Mouse (Mus musculus) kidney, postnatal 25 days (tissue): ENCODE results near the gene Zbtb7a.
"Not testable (repeated sequence)": the region's sequence is repeated elsewhere in the genome, so short reads cannot be mapped to it uniquely, and the experiment has no call there.

ENCODE experiments used
- DNase-seq, 2 experiments: peaks; one replicate each; pipeline ENCODE4 v3.0.0; 2021; ENCODE audit warnings: mixed read lengths in 2 of 2

Gene Zbtb7a

DNA sequence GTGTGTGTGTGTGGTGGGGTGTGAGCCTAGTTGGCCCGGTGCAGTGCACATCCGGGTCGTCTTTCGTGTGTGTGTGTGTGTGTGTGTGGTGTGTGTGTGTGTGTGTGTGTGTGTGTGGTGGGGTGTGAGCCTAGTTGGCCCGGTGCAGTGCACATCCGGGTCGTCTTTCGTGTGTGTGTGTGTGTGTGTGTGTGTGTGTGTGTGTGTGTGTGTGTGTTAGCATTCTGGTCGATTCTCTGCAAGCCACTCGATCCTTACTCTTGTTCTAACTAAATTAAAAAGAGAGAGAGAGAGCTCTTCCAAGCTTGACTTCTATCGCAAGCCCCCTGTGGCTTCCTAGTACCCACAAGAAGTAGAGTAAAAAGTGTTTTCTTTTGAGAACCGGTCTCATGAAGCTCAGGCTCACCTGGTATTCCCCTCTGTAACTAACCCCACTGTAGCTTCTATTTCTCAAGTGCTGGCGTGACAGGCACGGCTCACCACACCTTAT lies 34.4 kb downstream of the Zbtb7a start:
- DNase-seq = peak; percentile 51 to 71

GRCm38 (mm10) chr10:81173132-81173531 lies 38.1 kb downstream of the Zbtb7a start:
- DNase-seq = peak; percentile 81 to 87

- peak; percentile 89 to 91 for DNase-seq
Measured at GRCm38 (mm10) chr10:81174617-81175344, 39.8 kb downstream of the Zbtb7a start.

- DNase-seq = not testable (repeated sequence)
Measured at GRCm38 (mm10) chr10:81175345-81175701, 40.3 kb downstream of the Zbtb7a start.

- DNase-seq = peak in 1 of 2 experiments; percentile 64
Measured at GRCm38 (mm10) chr10:81175936-81176465, 41.0 kb downstream of the Zbtb7a start.

- DNase-seq = peak; percentile 100
Measured at GRCm38 (mm10) chr10:81176466-81177271, 41.6 kb downstream of the Zbtb7a start, which contains the start of gene Eef2. Gene Eef2 (plus strand): TSS chr10:81176631.

- peak; percentile 65 to 76 for DNase-seq
Measured at GRCm38 (mm10) chr10:81177491-81177925, 42.5 kb downstream of the Zbtb7a start.

DNA sequence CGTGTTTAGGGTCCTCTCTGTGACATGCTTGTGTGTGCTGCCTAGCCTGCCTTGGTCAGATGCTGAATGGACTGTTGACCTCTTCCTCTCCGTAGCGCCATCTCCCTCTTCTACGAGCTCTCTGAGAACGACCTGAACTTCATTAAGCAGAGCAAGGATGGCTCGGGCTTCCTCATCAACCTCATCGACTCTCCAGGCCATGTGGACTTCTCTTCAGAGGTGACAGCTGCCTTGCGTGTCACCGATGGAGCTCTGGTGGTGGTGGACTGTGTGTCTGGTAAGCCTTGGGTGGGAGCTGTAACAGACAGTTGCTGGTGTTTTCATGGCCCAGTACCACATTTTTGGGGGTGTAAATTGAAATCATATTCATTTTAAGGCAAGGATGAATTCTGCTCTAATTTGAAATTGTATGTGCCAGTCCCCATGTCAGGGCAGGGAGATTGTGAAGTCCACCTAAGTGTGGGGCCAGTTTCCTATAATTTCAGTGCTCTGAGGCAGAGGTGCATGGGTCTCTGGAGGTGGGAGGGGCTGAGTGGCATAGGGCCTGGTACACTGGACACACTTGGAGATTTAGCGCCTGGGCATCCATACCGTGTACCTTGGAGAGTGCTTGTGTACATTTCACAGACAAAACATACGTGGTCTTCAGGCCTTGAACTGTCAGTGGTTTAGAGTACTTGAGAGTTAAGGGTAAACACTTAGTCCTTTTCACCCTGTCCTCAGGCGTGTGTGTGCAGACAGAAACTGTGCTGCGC lies 43.1 kb downstream of the Zbtb7a start:
- no peak for DNase-seq

GRCm38 (mm10) chr10:81178927-81179326 lies 43.9 kb downstream of the Zbtb7a start:
- no peak for DNase-seq

GRCm38 (mm10) chr10:81179451-81180342 lies 44.7 kb downstream of the Zbtb7a start:
- no peak for DNase-seq

DNA sequence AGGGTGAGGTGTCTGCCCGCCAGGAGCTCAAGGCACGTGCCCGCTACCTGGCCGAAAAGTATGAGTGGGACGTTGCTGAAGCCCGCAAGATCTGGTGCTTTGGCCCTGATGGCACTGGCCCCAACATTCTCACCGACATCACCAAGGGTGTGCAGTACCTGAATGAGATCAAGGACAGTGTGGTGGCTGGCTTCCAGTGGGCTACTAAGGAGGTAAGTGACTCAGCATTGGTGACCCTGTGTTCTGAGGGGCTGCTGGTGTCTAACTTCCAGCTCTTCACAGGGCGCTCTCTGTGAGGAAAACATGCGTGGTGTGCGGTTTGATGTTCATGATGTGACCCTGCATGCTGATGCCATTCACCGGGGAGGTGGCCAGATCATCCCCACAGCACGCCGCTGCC lies 45.9 kb downstream of the Zbtb7a start:
- DNase-seq = no peak

DNA sequence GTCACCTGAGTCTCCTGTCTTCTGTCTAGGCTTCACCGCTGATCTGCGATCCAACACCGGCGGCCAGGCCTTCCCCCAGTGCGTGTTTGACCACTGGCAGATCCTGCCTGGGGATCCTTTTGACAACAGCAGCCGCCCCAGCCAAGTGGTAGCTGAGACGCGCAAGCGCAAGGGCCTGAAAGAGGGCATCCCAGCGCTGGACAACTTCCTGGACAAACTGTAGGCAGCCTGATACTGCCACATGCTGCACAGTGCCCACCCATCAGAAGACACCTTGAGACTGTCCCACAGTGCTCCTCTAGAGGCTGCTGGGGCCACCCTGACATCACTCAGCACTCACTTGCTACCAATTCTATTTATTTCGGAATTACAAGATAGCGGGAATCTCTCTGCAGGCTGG lies 46.8 kb downstream of the Zbtb7a start:
- not testable (repeated sequence) for DNase-seq

DNA sequence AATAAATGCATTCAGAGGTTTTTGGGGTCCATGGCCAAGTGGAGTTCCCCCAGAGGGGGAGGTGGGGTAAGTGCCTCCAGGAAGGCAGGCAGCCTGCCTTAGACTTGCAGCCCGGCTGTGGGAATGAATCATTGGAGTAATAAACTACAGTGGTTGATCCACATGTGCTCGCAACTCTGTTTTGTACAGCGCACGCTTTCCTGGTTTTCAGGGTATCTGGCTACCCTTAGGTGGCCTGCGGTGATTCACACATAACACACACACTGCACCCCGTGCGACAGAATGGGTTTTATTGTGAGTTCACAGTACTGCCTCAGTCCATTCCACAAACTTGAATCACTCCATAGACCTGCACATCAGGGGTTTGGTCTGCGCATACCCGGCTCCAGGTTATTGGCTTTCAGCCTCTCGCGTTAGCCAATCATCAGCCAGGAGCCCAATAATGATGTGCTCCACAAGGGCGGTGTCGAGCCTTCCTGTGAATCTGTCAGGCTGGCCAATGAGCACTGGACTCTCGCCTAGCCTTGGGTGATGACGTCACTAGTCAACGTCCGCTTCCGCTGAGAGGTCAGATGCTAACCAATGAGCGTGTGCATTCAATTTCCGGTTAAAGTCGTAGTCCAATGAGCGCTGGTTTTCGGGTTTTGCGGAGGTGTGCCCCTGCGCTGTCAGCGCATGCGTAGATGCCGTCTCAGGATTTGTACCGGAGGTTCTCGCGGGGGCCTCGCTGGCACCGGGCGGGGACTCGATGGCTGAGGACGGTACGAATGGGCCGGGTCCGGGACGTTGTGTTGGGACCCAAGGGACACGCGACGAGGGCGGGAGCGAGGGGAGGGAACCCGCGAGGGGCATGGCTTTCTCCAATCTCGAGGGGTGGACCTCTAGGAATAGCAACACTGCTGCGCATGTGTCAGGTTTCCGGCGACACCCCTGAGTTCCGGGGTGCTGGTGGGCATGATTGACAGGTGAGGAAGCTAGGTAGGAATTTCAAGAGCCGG lies 47.6 kb downstream of the Zbtb7a start, which contains the start of gene Dapk3:
Dapk3 (plus strand) TSS at position 670 of the 998 bp plus-strand sequence.
- peak; percentile 97 to 99 for DNase-seq

DNA sequence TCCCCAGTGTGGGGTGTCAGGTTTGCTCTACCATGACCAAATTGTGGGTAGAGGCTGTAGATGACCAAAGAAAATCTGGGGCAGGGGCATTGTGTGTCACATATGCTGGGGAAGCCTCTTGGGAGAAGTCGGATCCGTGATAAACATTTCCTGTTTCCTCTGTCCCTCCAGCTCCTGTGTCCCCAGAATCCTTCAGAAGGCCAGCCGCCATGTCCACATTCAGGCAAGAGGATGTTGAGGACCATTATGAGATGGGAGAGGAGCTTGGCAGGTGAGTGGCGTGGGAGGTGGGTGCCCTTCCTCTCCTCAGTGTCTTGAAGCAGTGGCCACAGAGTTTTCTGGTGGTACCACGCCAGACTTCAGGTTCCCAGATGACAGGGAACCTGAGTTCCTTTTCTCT lies 48.8 kb downstream of the Zbtb7a start, which contains the start of gene 4930442H23Rik:
4930442H23Rik (minus strand) TSS at position 45 of the 400 bp plus-strand sequence.
- DNase-seq = no peak

DNA sequence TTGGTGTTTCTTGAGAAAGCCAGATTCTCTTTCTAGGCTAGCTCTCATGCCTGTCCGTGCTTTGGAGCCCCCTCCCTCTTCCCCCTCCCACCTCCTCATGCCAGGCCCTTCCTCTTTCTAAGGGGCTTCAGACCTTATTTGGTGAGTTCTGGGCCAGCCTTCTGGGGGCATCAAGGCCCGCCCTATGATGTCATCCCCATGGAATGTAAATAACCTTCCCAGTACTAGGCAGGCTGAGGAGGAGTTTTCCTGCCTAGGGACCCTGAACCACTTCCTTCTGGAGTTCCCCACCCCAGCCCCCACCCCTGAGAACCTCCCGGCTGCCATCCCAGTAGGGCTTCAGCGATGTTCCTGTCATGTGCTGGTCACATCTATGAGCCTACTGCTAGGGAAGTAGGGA lies 49.7 kb downstream of the Zbtb7a start:
- DNase-seq = no peak

DNA sequence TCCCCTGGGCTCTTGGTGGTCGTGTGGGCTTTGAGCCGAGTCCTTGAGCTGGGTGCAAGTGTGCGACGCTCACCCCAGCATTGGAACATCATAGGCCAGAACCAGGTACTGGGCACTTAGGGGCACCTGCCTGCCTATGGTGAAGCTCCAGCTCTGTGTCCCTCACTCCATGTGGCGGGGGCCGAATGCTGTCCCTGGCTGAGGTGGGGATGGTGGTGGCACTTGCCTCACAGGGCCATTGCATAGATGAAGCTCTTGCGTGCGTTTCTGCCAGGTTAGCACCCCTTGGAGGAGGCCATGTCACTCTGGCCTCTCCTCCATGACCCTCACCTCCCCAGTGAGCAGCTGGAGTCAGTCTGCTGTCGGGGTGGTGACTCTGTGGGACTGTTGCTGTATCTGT lies 52.1 kb downstream of the Zbtb7a start:
- DNase-seq = no peak

DNA sequence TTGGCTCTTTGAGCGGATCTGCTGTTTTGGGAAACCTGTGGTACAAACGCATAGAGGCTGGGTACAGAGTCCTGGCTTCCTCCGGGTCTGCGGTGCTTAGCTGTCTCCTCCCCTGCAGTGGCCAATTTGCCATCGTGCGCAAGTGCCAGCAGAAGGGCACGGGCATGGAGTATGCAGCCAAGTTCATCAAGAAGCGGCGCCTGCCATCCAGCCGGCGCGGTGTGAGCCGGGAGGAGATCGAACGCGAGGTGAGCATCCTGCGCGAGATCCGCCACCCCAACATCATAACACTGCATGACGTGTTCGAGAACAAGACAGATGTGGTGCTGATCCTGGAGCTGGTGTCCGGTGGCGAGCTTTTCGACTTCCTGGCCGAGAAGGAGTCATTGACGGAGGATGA lies 54.8 kb downstream of the Zbtb7a start:
- DNase-seq = peak in 1 of 2 experiments; percentile 46

DNA sequence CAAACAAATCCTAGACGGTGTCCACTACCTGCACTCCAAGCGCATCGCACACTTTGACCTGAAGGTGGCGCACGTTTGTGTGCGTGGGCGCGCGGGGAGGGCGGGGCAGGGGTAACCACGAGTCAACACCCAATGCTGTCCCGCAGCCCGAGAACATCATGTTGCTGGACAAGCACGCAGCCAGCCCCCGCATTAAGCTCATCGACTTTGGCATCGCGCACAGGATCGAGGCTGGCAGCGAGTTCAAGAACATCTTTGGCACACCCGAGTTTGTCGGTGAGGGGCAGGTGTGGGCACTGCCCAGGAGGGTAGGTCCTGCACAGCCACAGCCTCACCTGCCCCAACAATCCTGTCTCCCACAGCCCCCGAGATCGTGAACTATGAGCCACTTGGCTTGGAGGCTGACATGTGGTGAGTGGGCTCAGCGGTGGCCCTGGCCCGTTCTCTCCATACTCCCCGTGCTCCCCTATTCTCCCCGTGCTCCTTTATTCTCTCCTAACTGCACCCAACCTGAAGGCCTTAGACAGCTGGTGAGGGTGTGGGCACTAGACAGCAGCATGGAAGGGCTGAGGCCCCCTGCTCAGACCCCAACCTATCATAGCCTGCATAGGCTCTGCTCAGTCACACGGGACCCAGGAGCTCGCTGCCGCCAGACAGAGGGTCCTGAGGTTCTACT lies 55.4 kb downstream of the Zbtb7a start:
- DNase-seq = peak in 1 of 2 experiments; percentile 53

DNA sequence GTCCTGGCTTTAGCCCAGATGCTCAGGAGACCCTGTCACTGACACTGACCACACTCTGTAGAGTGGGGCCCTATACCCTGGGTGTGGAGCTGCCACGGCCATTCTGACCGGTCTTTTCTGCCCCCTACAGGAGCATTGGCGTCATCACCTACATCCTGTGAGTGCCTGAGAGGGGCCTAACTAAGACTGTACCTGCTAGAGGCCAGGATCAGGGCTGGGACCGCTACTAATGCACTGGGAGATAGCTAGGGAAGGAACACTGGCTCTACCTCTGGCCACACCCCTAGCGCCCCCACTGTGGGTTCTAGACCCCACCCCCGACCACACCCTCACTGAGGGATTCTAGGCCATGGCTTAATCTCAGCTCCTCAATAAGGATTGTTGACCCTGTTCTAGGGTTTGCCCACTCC lies 55.9 kb downstream of the Zbtb7a start:
- no peak for DNase-seq
